Mouse (Mus musculus): ENCODE data around the gene Adamts3.
A peak's percentile ranks its signal among the peaks of the same experiment; 100 is the strongest.

Adamts3 gene

DNA sequence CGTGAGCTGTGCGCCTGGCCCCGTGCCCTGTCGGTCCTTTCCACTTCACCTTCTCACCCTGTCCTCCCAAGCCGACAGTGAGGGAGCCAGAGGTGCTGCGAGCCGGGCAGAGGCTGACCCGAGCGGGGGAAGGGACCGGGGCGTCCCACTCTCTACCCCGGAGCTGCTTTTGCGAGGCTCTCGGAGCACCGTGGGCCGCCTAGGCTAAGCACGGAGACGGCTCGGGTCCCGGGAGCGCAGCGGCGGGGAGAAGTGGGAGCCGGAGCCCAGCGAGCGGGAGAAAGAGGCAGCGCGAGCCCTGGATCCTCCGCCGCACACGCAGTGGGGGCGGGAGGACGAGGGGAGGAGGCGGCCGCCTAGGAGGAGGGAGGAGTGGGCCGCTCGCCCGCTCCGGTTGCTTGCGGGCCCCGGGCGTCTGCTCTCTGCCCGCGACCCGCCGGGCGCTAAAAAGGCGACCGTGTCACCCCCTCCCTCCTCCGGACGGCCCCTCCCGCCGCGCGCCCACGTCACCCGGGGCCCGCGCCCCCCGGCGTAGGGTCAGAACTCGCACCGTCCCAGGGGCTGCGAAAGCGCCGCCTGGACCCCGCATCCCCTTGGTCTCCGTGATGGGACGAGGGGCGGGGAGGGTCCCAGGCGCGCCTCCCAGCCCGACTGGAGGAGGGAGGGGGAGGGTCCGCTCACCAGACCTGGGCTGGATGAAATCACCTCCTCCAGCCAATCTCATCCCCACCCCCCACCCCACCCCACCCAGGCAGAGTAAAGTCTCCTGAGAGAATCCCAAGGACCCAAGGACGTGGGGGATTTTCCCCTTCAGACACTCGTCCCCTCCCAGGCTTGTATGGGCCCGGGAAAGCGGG lies at the start of gene Adamts3:
Gene Adamts3 (minus strand): TSS at position 284 of the 857 bp plus-strand sequence.
- DNase-seq (ENCODE audit: low spot score), result peak; percentile 62

DNA sequence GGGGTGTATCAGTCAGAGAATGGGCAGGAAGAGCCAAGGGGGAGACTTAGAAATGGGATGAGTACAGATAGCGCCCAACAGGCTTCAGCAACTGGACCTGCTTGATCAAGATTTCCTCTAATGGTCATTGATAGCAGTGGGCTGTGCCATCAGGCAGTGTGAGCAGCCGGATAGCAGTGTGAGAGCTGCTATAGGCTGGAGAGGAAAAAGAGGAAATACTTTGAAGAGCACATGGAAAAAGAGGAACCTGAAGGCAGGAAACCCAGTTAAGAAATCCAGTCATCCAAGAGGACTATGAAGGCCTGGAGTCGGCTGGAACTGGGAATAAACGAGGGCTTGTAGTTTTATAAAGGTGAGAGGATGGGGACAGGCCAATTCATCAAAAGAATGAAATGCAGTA lies 48.4 kb upstream of the Adamts3 start:
- no peak for DNase-seq (ENCODE audit: low spot score)

- DNase-seq (ENCODE audit: low spot score), result no peak
Measured at GRCm38 (mm10) chr5:89912359-89912758, 29.2 kb upstream of the Adamts3 start.

DNA sequence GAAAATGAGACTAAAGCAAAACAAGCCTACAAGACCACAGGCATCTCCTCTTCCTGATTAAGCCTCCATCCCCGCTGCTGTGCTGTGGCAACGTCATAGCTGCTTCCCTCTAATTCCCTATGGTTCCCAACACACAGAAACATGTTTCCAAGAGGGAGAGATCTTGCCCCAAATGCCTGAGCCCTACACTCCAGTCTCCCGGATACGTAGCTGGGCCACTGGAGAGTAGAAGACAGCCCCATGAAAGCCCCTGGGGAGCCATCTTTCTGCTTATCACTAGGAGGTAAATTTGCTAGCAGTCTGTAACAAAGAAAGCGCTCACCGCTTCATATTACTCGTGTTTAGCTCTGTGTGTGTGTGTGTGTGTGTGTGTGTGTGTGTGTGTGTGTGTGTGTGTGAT lies 28.8 kb upstream of the Adamts3 start:
- no peak for DNase-seq (ENCODE audit: low spot score)

DNA sequence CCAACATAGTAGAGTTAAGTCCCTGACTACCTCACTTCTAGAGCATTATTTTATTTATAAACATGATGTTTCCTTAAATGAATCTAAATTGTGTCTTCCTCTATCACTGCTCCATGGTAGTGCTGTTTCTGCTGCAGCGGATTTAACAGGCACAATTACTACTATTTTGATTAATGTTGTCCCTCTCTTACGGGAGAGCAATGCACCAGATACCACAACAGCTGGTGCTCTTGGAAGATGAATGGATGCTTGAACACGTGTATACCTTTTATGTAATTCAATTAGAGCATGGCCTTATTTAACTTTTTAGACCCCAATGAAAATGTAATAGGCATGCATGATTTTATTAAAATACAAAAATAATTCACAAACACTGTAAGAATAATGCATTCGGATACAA lies 28.4 kb upstream of the Adamts3 start:
- DNase-seq (ENCODE audit: low spot score), result no peak

GRCm38 (mm10) chr5:89906884-89907431 lies 23.8 kb upstream of the Adamts3 start:
- no peak for DNase-seq (ENCODE audit: low spot score)

- no peak for DNase-seq (ENCODE audit: low spot score)
Measured at GRCm38 (mm10) chr5:89901026-89901425, 17.9 kb upstream of the Adamts3 start.

GRCm38 (mm10) chr5:89897495-89897894 lies 14.4 kb upstream of the Adamts3 start:
- DNase-seq (ENCODE audit: low spot score), result peak; percentile 81

- no peak for DNase-seq (ENCODE audit: low spot score)
Measured at GRCm38 (mm10) chr5:89895520-89895919, 12.4 kb upstream of the Adamts3 start.

- DNase-seq (ENCODE audit: low spot score), result no peak
Measured at GRCm38 (mm10) chr5:89884991-89885390, 1.9 kb upstream of the Adamts3 start.

GRCm38 (mm10) chr5:89883908-89884204 lies 722 bp upstream of the Adamts3 start:
- DNase-seq (ENCODE audit: low spot score), result no peak

GRCm38 (mm10) chr5:89882091-89882734 lies 921 bp downstream of the Adamts3 start:
- peak; percentile 49 for DNase-seq (ENCODE audit: low spot score)

DNA sequence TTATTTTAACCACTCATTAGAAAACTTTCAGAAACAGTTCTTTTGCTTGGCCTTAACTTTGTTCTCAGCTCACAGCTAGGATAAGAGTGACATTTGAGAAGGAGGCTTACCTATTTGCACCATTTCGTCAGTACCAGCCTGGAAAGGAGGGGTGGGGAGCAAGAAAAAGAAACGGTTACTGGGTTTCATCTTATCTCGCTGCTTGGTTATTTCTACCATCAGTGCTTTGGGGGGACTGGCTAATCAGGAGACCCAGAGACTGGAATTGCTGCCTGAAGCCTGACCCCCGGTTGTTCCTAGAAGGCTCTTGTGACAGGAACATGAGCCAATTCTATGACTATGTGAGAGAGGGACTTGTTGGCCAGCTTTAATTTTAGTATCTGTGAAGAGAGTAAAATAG lies 1.7 kb downstream of the Adamts3 start:
- no peak for DNase-seq (ENCODE audit: low spot score)

DNA sequence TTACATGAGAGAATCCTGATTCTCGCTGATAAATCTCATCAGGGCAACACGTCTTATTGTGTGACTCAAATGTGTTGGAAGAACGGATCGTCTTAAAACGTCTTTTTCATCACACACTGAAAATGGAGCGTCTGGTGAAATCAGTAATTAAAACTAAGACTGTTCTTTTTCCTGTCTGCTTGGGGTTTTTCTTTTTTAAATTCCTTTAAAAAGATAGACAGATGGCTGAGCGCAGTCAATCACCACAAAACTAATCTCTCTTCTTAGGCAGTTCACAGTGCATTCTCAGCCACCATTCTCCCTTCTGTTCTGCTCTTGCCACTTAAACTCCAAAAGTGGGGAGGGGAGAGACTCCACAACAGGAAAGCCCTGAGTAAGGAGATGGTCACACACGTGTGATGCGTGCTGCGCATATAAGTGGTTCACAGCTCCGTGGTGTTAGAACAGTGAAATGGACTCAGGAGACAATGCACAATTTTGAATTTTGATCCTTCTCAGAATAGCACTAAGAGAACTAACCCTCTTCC lies 4.2 kb downstream of the Adamts3 start:
- DNase-seq (ENCODE audit: low spot score), result no peak

DNA sequence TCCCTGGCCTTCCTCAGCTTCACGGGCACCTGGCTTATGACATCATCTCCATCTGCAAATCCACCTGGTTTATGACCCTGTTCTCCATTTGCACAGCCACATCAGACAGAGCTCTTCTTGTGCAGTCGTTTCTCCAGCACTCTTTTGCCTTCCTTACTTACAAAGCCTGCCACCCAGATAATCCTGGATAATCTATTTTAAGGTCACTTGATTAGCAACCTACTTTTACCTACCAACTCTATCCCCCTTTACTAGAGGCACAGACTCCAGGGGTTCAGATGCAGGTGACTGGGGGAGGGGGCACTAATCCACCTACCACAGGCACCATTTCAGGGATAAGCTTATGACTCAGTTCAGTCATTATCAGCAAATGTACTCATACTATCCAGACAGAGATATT lies 10.5 kb downstream of the Adamts3 start:
- DNase-seq (ENCODE audit: low spot score), result no peak

- DNase-seq (ENCODE audit: low spot score), result no peak
Measured at GRCm38 (mm10) chr5:89859603-89860002, 23.5 kb downstream of the Adamts3 start.

GRCm38 (mm10) chr5:89858837-89859236 lies 24.3 kb downstream of the Adamts3 start:
- no peak for DNase-seq (ENCODE audit: low spot score)

GRCm38 (mm10) chr5:89846551-89846950 lies 36.6 kb downstream of the Adamts3 start:
- DNase-seq (ENCODE audit: low spot score), result no peak

DNA sequence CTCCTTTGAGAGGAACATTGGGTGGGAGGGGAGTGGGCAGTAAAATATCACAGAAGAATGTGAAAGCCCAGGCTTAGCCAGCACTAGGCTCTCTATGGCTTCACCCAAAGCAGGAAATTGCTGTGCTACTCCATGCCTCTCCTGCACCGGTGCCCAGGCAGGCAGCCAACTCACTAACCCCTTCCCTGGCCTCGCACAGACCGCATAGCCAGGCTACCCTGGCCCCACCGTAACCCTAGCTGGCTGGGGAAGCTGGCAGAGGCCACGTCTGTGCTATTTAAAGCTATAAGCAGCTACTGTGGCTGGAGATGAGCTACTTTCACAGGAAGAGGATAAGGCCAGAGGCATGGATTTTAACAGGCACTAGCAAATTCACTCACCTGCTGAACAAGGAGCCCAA lies 38.8 kb downstream of the Adamts3 start:
- peak; percentile 44 for DNase-seq (ENCODE audit: low spot score)

DNA sequence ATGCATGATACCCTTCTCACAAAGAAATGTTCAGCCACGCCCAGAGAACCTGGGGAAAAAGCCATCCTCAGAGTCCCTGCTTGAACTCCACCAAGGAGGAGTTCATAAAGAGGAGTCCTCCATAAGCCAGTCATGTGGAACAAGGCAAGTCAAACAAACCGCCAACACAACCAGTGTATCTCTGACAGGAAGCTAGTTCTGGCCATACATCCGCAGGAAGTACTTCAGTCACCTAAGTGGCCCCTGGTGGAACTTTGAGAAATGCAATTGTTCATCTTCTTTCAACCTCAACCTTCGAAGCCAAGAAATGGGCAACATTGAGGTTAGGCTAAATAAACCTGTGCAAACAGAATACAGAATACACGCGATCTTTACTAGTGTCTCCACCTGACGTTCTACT lies 39.7 kb downstream of the Adamts3 start:
- no peak for DNase-seq (ENCODE audit: low spot score)

DNA sequence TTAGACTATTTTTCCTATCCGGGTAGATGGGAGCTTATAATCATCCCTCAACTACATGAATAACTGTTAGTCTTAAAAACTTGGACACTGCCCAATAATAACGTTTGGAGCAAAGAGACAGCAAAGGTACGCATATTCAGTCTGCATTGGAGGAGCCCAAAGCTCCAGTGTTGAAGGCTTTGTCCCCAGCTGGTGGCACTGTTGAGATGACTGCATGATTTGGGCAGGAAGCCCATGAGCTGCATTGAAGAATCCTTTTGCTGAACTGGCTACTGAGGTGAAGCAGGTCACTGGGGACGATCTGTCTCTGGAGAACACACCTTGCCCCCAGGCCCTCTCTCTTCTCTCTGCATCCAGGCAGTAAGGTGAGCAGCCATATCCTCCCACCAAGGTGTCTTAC lies 43.5 kb downstream of the Adamts3 start:
- no peak for DNase-seq (ENCODE audit: low spot score)

- DNase-seq (ENCODE audit: low spot score), result no peak
Measured at GRCm38 (mm10) chr5:89821175-89821574, 62.0 kb downstream of the Adamts3 start.

GRCm38 (mm10) chr5:89819531-89819930 lies 63.6 kb downstream of the Adamts3 start:
- DNase-seq (ENCODE audit: low spot score), result peak; percentile 68

Data from testis, postnatal 10 days (tissue).